9 mouse cellular contexts compared by ENCODE assay signal in the genomic region with DNA sequence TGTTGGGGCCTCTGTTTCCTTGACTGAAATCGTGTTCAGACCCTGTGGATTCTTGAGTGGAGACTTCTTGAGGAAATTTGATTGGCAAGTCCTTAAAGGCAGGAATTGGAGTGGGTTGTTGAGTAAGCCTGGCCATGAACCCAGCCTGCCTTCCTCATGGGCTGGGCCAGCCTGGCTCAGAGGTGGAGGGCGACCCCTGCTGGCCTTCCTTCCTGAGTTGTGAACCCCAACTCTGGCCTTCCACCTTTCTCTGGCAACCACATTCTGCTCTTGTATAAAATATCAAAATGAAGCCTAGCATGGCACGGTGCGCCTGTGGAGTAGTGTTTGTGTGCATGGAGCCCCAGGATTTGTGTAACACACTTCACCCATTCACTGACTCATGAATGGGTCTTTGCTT. TPM values are rescaled to one million over a fixed set of nuclear protein-coding genes. Genes with fewer than 3 reads are reported as not detected.
A peak's percentile ranks its signal among the peaks of the same experiment; 100 is the strongest.
DNase-seq lines count a peak whose midpoint lies in the region; ATAC-seq and TF ChIP-seq lines count a peak whose summit lies in the region.
"Had no signal": no experiment of that assay in that cellular context is flagged by ENCODE, and none has a peak within 500 bp of the region (broad histone marks: within the 10 kb centered on the region; RNA-seq: fewer than 3 reads in every experiment).

No protein-coding gene starts in this region.

- no peaks in the 10 kb centered on the region for H3K27me3 ChIP-seq in spleen, adult 2 months (ENCODE audit: control insufficient read depth, insufficient read depth, low read length)
- H3K27me3 ChIP-seq in lung, embryonic 14.5 days (ENCODE audit: insufficient read depth, low read length): peaks cover 5% of the 10 kb centered on the region; the same call in 1 of the 2 replicates

- no peak overlapping the region for H3K9ac ChIP-seq in lung, embryonic 14.5 days

- no peaks in the 10 kb centered on the region for H3K4me1 ChIP-seq in spleen, adult 2 months (ENCODE audit: control insufficient read depth, insufficient read depth, insufficient read length)
- H3K4me1 ChIP-seq in lung, embryonic 14.5 days (ENCODE audit: insufficient read depth): no peaks in the 10 kb centered on the region
- H3K4me1 ChIP-seq: megakaryocyte, embryonic 14.5 days had no signal

- no peak overlapping the region for H3K4me2 ChIP-seq in lung, embryonic 14.5 days

- ATAC-seq in lung, embryonic 14.5 days (ENCODE audit: insufficient read depth): no peak
- ATAC-seq in erythroblast, adult 5-6 weeks (replicated peaks; ENCODE audit: low FRiP score, poor library complexity, severe bottlenecking): no peak

- 46% methylated on average over 4 of the region's 4 CpGs for WGBS in spleen, adult 2 months
- 37% methylated on average over 4 of the region's 4 CpGs for WGBS in lung, embryonic 14.5 days

- TF ChIP-seq CTCF in gastrocnemius, adult 2 months (IDR thresholded peaks at IDR 0.05): peak; percentile 63
- peak; percentile 58; the same call in 1 of the 2 replicates for TF ChIP-seq CTCF in spleen, adult 2 months (IDR thresholded peaks at IDR 0.05; ENCODE audit: extremely low read depth, insufficient read depth, insufficient read length, insufficient replicate concordance)
- TF ChIP-seq CTCF in lung, embryonic 14.5 days (IDR thresholded peaks at IDR 0.05; ENCODE audit: low read depth): peak; percentile 65

- peak; percentile 76 for DNase-seq in gastrocnemius, adult 2 months
- no peak for DNase-seq in gastrocnemius, postnatal 25 days
- peak in 1 of 2 experiments; percentile 30 for DNase-seq in spleen, adult 2 months (ENCODE audit: low read depth in 1 of 2, low spot score in 2 of 2)
- DNase-seq in spleen, adult 12 weeks (ENCODE audit: low spot score): no peak
- peak; percentile 35 for DNase-seq in embryo, embryonic 9.5 days (ENCODE audit: extremely low spot score)
- peak; percentile 46 for DNase-seq in lung, embryonic 14.5 days
- no peak for DNase-seq in left cerebral cortex, adult 8-10 months (ENCODE audit: low spot score in 2 of 2)

- H3K9me3 ChIP-seq in lung, embryonic 14.5 days (ENCODE audit: low read depth, low read length): no peaks in the 10 kb centered on the region

- H3K27ac ChIP-seq in gastrocnemius, adult 2 months: peak overlapping the region; percentile 77
- H3K27ac ChIP-seq in spleen, adult 2 months (ENCODE audit: insufficient read depth, low read length): no peak overlapping the region
- no peak overlapping the region for H3K27ac ChIP-seq in lung, embryonic 14.5 days (ENCODE audit: low read depth)

- H3K36me3 ChIP-seq in spleen, adult 2 months (ENCODE audit: control insufficient read depth, insufficient read depth, low read length): no peaks in the 10 kb centered on the region
- no peaks in the 10 kb centered on the region for H3K36me3 ChIP-seq in lung, embryonic 14.5 days (ENCODE audit: insufficient read depth)

- no peak overlapping the region for H3K4me3 ChIP-seq in gastrocnemius, adult 2 months
- H3K4me3 ChIP-seq in spleen, adult 2 months (ENCODE audit: extremely low read depth, insufficient read depth, insufficient read length): no peak overlapping the region
- no peak overlapping the region for H3K4me3 ChIP-seq in lung, embryonic 14.5 days (ENCODE audit: low read depth, low read length)
- H3K4me3 ChIP-seq: megakaryocyte, embryonic 14.5 days had no signal

- no peak for TF ChIP-seq POLR2A in spleen, adult 2 months (IDR thresholded peaks at IDR 0.05; ENCODE audit: low read depth, low read length)

- intact Hi-C loops in gastrocnemius, adult 2 months (cut with DNase I): no loop called here

RNA-seq across cellular contexts. Expression of a gene that starts 8.5 kb away (rescaled TPM):
- total RNA-seq in gastrocnemius, adult 2 months (2021): 10 to 100 TPM; 21.6 to 36.8 TPM
- 10 to 100 TPM; 33.0 to 38.1 TPM for total RNA-seq in gastrocnemius, postnatal 25 days (2021)
- 1.1 and 1.2 TPM in 2 replicates for polyA plus RNA-seq in spleen, adult 2 months (2012; rRNA removed)
- 1.1 and 1.3 TPM in 2 replicates for polyA plus RNA-seq in lung, embryonic 14.5 days (2014; fragmentation: Nextera tagmentation; extraction: Ambion mirVana)
- total RNA-seq in erythroblast, adult 5-6 weeks (2015; ENCODE audit: low replicate concordance): not detected in 2 replicates
- not detected in 2 replicates for total RNA-seq in erythroblast, adult 5-6 weeks (2017; ENCODE audit: low replicate concordance)
- total RNA-seq in left cerebral cortex, adult 8-10 months (2022): 1 to 10 TPM in 1 of 4 experiments, under 1 TPM in 3; 0.28 to 1.1 (median 0.42) TPM

Comparison
In these comparisons a context has a peak if more than half of its experiments do, and no peak if none do; other contexts are left out.
1. DNase-seq: peak in gastrocnemius, adult 2 months (single experiment), embryo, embryonic 9.5 days (single experiment) and lung, embryonic 14.5 days (single experiment); none in gastrocnemius, postnatal 25 days (single experiment), spleen, adult 12 weeks (single experiment) and left cerebral cortex, adult 8-10 months (0 of 2).
2. RNA of a gene that starts 8.5 kb away (total RNA-seq): 33.0 to 38.1 TPM in gastrocnemius, postnatal 25 days and 21.6 to 36.8 TPM in gastrocnemius, adult 2 months; 0.28 to 1.1 TPM in left cerebral cortex, adult 8-10 months and not detected in erythroblast, adult 5-6 weeks; every median in the first group is over 10 times any median in the second.
3. Peak in every context shown above with its lines, with median percentiles within 50 percentile points of each other: CTCF ChIP-seq.